Mouse (Mus musculus) brain, embryonic 14.5 days (tissue): ENCODE results near the gene Pkd1l1.

Source experiments
- CTCF ChIP-seq: fragments of 200-500 bp; IDR thresholded peaks from 2 replicates; pipeline ENCODE4 v1.5.1; 2012; ENCODE audit warnings: inconsistent platforms, mild to moderate bottlenecking, moderate library complexity, borderline replicate concordance; ENCODE audit not compliant: insufficient read depth, insufficient read length; ENCODE audit errors: extremely low read depth
- POLR2A ChIP-seq: fragments of 200-500 bp; IDR thresholded peaks from 2 replicates; pipeline ENCODE4 v1.6.1; 2012; ENCODE audit warnings: mild to moderate bottlenecking, inconsistent platforms, borderline replicate concordance; ENCODE audit not compliant: poor library complexity, insufficient read depth, insufficient read length, severe bottlenecking; ENCODE audit errors: extremely low read depth

- TF ChIP-seq CTCF, result no peak
- no peak for TF ChIP-seq POLR2A
These were observed 15.0 kb upstream of the Pkd1l1 start for GRCm38 (mm10) chr11:8988084-8988483.
